In genomic region chr4:141901711-141902478, GRCm38 (mm10) we compare ENCODE assay signal across 13 mouse cellular contexts. TPM values are rescaled to one million over a fixed set of nuclear protein-coding genes. Genes with fewer than 3 reads are reported as not detected.
DNase-seq lines count a peak whose midpoint lies in the region; ATAC-seq lines count a peak whose summit lies in the region.
"Had no signal": no experiment of that assay in that cellular context is flagged by ENCODE, and none has a peak within 500 bp of the region (broad histone marks: within the 10 kb centered on the region; RNA-seq: fewer than 3 reads in every experiment).

No protein-coding gene starts in this region.

- peak overlapping the region; percentile 13 for H3K4me2 ChIP-seq in hindbrain, embryonic 12.5 days (replicated peaks)
- peak overlapping the region; percentile 36 for H3K4me2 ChIP-seq in midbrain, embryonic 16.5 days (ENCODE audit: low read length)
- H3K4me2 ChIP-seq: liver, embryonic 13.5 days had no signal

- no peaks in the 10 kb centered on the region for H3K9me3 ChIP-seq in hindbrain, embryonic 12.5 days (replicated peaks)
- no peaks in the 10 kb centered on the region for H3K9me3 ChIP-seq in midbrain, embryonic 16.5 days (replicated peaks; ENCODE audit: control insufficient read depth, low read length, poor library complexity, severe bottlenecking)
- H3K9me3 ChIP-seq: liver, embryonic 13.5 days had no signal

- peak; percentile 28; the same call in 1 of the 2 replicates for ATAC-seq in frontal cortex, adult (ENCODE audit: low TSS enrichment)
- ATAC-seq in hindbrain, embryonic 12.5 days (ENCODE audit: low FRiP score) = peak; percentile 78
- ATAC-seq in midbrain, embryonic 16.5 days = peak; percentile 81

- H3K36me3 ChIP-seq in hindbrain, embryonic 12.5 days = no peaks in the 10 kb centered on the region
- no peaks in the 10 kb centered on the region for H3K36me3 ChIP-seq in midbrain, embryonic 16.5 days (ENCODE audit: control insufficient read depth, insufficient read depth, low read length)
- H3K36me3 ChIP-seq: liver, embryonic 13.5 days had no signal

- H3K27ac ChIP-seq in hindbrain, embryonic 12.5 days = peak overlapping the region; percentile 81
- peak overlapping the region; percentile 76 for H3K27ac ChIP-seq in midbrain, embryonic 16.5 days (ENCODE audit: low read length)
- H3K27ac ChIP-seq: liver, embryonic 13.5 days had no signal

- WGBS in hindbrain, embryonic 12.5 days = 26% methylated on average over 17 of the region's 17 CpGs
- 7% methylated on average over 17 of the region's 17 CpGs for WGBS in midbrain, embryonic 16.5 days

- no peak overlapping the region for H3K4me3 ChIP-seq in hindbrain, embryonic 12.5 days
- no peak overlapping the region for H3K4me3 ChIP-seq in midbrain, embryonic 16.5 days (ENCODE audit: low read depth, low read length)
- H3K4me3 ChIP-seq: erythroblast, embryonic 14.5 days; liver, embryonic 13.5 days had no signal

- H3K4me1 ChIP-seq in hindbrain, embryonic 12.5 days = peaks cover 58% of the 10 kb centered on the region
- H3K4me1 ChIP-seq in midbrain, embryonic 16.5 days (ENCODE audit: control insufficient read depth, insufficient read depth, low read length) = peaks cover 27% of the 10 kb centered on the region
- H3K4me1 ChIP-seq: liver, embryonic 13.5 days had no signal

- no peaks in the 10 kb centered on the region for H3K27me3 ChIP-seq in hindbrain, embryonic 12.5 days
- no peaks in the 10 kb centered on the region for H3K27me3 ChIP-seq in midbrain, embryonic 16.5 days (ENCODE audit: control insufficient read depth, insufficient read depth, low read depth, low read length)

- DNase-seq in frontal cortex, postnatal 10 days (ENCODE audit: low spot score in 2 of 2) = no peak
- DNase-seq in embryo, embryonic 11 days = peak; percentile 62
- no peak for DNase-seq in lung, postnatal 4 days
- no peak for DNase-seq in kidney, postnatal 4 days
- DNase-seq in kidney, adult 9 months = no peak
- DNase-seq: adrenal gland, postnatal 14 days; cerebellum, adult 9-10 months; liver, embryonic 13.5 days; thymus, postnatal 25 days had no signal

- H3K9ac ChIP-seq in hindbrain, embryonic 12.5 days = no peak overlapping the region
- peak overlapping the region; percentile 59 for H3K9ac ChIP-seq in midbrain, embryonic 16.5 days (ENCODE audit: low read depth, low read length)
- H3K9ac ChIP-seq: liver, embryonic 13.5 days had no signal

RNA-seq across cellular contexts. Expression of gene Efhd2, which starts 27.2 kb away (rescaled TPM):
- 79.7 and 83.8 TPM in 2 replicates for polyA plus RNA-seq in hindbrain, embryonic 12.5 days (2016; fragmentation: Nextera tagmentation; extraction: Ambion mirVana)
- 56.6 and 67.4 TPM in 2 replicates for polyA plus RNA-seq in midbrain, embryonic 16.5 days (2015; fragmentation: Nextera tagmentation; extraction: Ambion mirVana)

RNA-seq across cellular contexts. Expression of gene Ctrc, which starts 55.7 kb away (rescaled TPM):
- polyA plus RNA-seq in hindbrain, embryonic 12.5 days (2016; fragmentation: Nextera tagmentation; extraction: Ambion mirVana) = not detected in 2 replicates
- polyA plus RNA-seq in midbrain, embryonic 16.5 days (2015; fragmentation: Nextera tagmentation; extraction: Ambion mirVana) = not detected in 2 replicates
- polyA plus RNA-seq: erythroblast, embryonic 14.5 days; liver, embryonic 13.5 days had no signal

Comparison
In these comparisons a context has a peak if more than half of its experiments do, and no peak if none do; other contexts are left out.
1. ATAC-seq: peak in every context shown above with its lines; median percentile 81 in midbrain, embryonic 16.5 days; 78 in hindbrain, embryonic 12.5 days; 28 in frontal cortex, adult.